Mouse (Mus musculus): Measurements from ENCODE around the gene Vmn2r40. TPM values are rescaled to one million over a fixed set of nuclear protein-coding genes. Genes with fewer than 3 reads are reported as not detected.
"Not testable (repeated sequence)": the region's sequence is repeated elsewhere in the genome, so short reads cannot be mapped to it uniquely, and the experiment has no call there.

Vmn2r40 gene
- total RNA-seq (2017): not detected in 2 replicates

GRCm38 (mm10) chr7:8931335-8931734, at the start of gene Vmn2r40:
Gene Vmn2r40 (minus strand): TSS chr7:8931435.
- not testable (repeated sequence) for ATAC-seq (replicated peaks in 1 of 2; ENCODE audit: insufficient read depth in 1 of 2, low FRiP score in 2 of 2, low TSS enrichment in 1 of 2, low read depth in 1 of 2, poor library complexity in 2 of 2, severe bottlenecking in 2 of 2)

Other genes starting within 250 kb of the Vmn2r40 start
- not detected in 2 replicates for gene Vmn2r39, start 99.4 kb upstream of the Vmn2r40 start, total RNA-seq (2017)
- gene Vmn2r38, start 166.4 kb upstream of the Vmn2r40 start, total RNA-seq (2017): not detected in 2 replicates